Mouse (Mus musculus) forebrain, embryonic 15.5 days (tissue): Measurements from ENCODE around the gene Palm. TPM values are rescaled to one million over a fixed set of nuclear protein-coding genes. Genes with fewer than 3 reads are reported as not detected.

Source experiments
- ATAC-seq: fragments of 200-750 bp; cut with Nextera tagmentation; replicated peaks from 2 replicates; pipeline ENCODE4 v1.8.0; 2017; ENCODE audit warnings: mild to moderate bottlenecking, moderate TSS enrichment, moderate library complexity
- H3K27ac ChIP-seq: fragments of 300-500 bp; sonication (generic); replicated peaks from 2 replicates; pipeline ENCODE4 v1.5.1; 2015; ENCODE audit warnings: mild to moderate bottlenecking, inconsistent platforms
- H3K27me3 ChIP-seq: fragments of 300-500 bp; sonication (generic); 2 replicates; pipeline ENCODE4 v1.6.1; 2015; ENCODE audit warnings: inconsistent platforms
- H3K36me3 ChIP-seq: fragments of 300-500 bp; sonication (generic); 2 replicates; pipeline ENCODE4 v1.6.1; 2015; ENCODE audit warnings: mild to moderate bottlenecking, inconsistent platforms
- H3K4me1 ChIP-seq: fragments of 300-500 bp; sonication (generic); 2 replicates; pipeline ENCODE4 v1.6.1; 2015; ENCODE audit warnings: inconsistent platforms
- H3K4me2 ChIP-seq: fragments of 300-500 bp; sonication (generic); replicated peaks from 2 replicates; pipeline ENCODE4 v1.6.1; 2015; ENCODE audit warnings: mild to moderate bottlenecking, inconsistent platforms
- H3K4me3 ChIP-seq: fragments of 300-500 bp; sonication (generic); 2 replicates; pipeline ENCODE4 v1.5.1; 2015; ENCODE audit warnings: mild to moderate bottlenecking, inconsistent platforms
- H3K9ac ChIP-seq: fragments of 300-500 bp; sonication (generic); replicated peaks from 2 replicates; pipeline ENCODE4 v1.6.1; 2015; ENCODE audit warnings: mild to moderate bottlenecking, inconsistent platforms
- H3K9me3 ChIP-seq: fragments of 300-500 bp; sonication (generic); 2 replicates; pipeline ENCODE4 v1.6.1; 2016; ENCODE audit warnings: inconsistent platforms
- WGBS: fragments of 180-500 bp; shearing (Covaris S2); methylation state at CpG from one replicate; pipeline ENCODE4 v1.1.7; 2015; ENCODE audit warnings: mixed read lengths; 5-methylcytosine and 5-hydroxymethylcytosine counted together
- polyA plus RNA-seq: library from polyadenylated mRNA; unstranded; fragments of >200 nt; fragmentation: Nextera tagmentation; extraction: Ambion mirVana; gene quantifications from 2 replicates; pipeline ENCODE4 v1.2.1, GENCODE M21; 2015

Gene Palm
- polyA plus RNA-seq, 1 experiment from 2014 or later: 325 TPM

- WGBS: under 1% methylated on average over 81 of the region's 83 CpGs
- peak overlapping the region; percentile 91 for H3K4me2 ChIP-seq
- no peaks in the 10 kb centered on the region for H3K27me3 ChIP-seq
- H3K27ac ChIP-seq: peak overlapping the region; percentile 100
- peaks cover 13% of the 10 kb centered on the region for H3K36me3 ChIP-seq
- peaks cover 75% of the 10 kb centered on the region for H3K4me1 ChIP-seq
- peak; percentile 36 for ATAC-seq
- peak overlapping the region; percentile 99 for H3K4me3 ChIP-seq
- peak overlapping the region; percentile 98 for H3K9ac ChIP-seq
- no peaks in the 10 kb centered on the region for H3K9me3 ChIP-seq
Observed at GRCm38 (mm10) chr10:79854801-79855541, 61.6 kb downstream of the Palm start.

- Histone ChIP-seq H3K9me3 (no peaks in the 10 kb centered on the region), H3K4me2 (peak overlapping the region; percentile 91), H3K36me3 (peaks cover 20% of the 10 kb centered on the region), H3K4me3 (peak overlapping the region; percentile 99), H3K27me3 (no peaks in the 10 kb centered on the region), H3K27ac (peak overlapping the region; percentile 100), H3K9ac (peak overlapping the region; percentile 98), H3K4me1 (peaks cover 75% of the 10 kb centered on the region)
- ATAC-seq: no peak
- WGBS: 3% methylated on average over 10 of the region's 10 CpGs
Observed at GRCm38 (mm10) chr10:79855558-79856184, 62.3 kb downstream of the Palm start.

GRCm38 (mm10) chr10:79856280-79856679 lies 62.9 kb downstream of the Palm start:
- no peak for ATAC-seq
- Histone ChIP-seq H3K9ac (peak overlapping the region; percentile 98), H3K4me2 (peak overlapping the region; percentile 91), H3K4me3 (peak overlapping the region; percentile 99), H3K27me3 (no peaks in the 10 kb centered on the region), H3K4me1 (peaks cover 72% of the 10 kb centered on the region), H3K27ac (peak overlapping the region; percentile 100), H3K36me3 (peaks cover 26% of the 10 kb centered on the region), H3K9me3 (no peaks in the 10 kb centered on the region)
- WGBS: 31% methylated on average over 6 of the region's 6 CpGs

- peak overlapping the region; percentile 99 for H3K4me3 ChIP-seq
- H3K4me2 ChIP-seq: peak overlapping the region; percentile 91
- H3K27me3 ChIP-seq: no peaks in the 10 kb centered on the region
- H3K36me3 ChIP-seq: peaks cover 32% of the 10 kb centered on the region
- H3K27ac ChIP-seq: peak overlapping the region; percentile 100
- H3K9me3 ChIP-seq: no peaks in the 10 kb centered on the region
- 44% methylated on average over 7 of the region's 7 CpGs for WGBS
- peaks cover 66% of the 10 kb centered on the region for H3K4me1 ChIP-seq
- peak overlapping the region; percentile 98 for H3K9ac ChIP-seq
- ATAC-seq: no peak
Observed at GRCm38 (mm10) chr10:79856704-79857451, 63.5 kb downstream of the Palm start.

GRCm38 (mm10) chr10:79857452-79857811 lies 64.1 kb downstream of the Palm start:
- Histone ChIP-seq H3K9ac (peak overlapping the region; percentile 98), H3K27ac (peak overlapping the region; percentile 100), H3K36me3 (peaks cover 38% of the 10 kb centered on the region), H3K4me2 (peak overlapping the region; percentile 91), H3K9me3 (no peaks in the 10 kb centered on the region), H3K4me1 (peaks cover 61% of the 10 kb centered on the region), H3K27me3 (no peaks in the 10 kb centered on the region), H3K4me3 (peak overlapping the region; percentile 99)
- WGBS: 16% methylated on average over 4 of the region's 4 CpGs
- ATAC-seq: no peak

GRCm38 (mm10) chr10:79857894-79858293 lies 64.5 kb downstream of the Palm start:
- peaks cover 43% of the 10 kb centered on the region for H3K36me3 ChIP-seq
- WGBS: 67% methylated on average over 2 of the region's 2 CpGs

GRCm38 (mm10) chr10:79858416-79859074 lies 65.2 kb downstream of the Palm start:
- Histone ChIP-seq H3K4me3 (peak overlapping the region; percentile 99), H3K9ac (peak overlapping the region; percentile 98; the same call in 1 of the 2 replicates)

More at GRCm38 (mm10) chr10:79857894-79858293, 64.5 kb downstream of the Palm start:
- no peak for ATAC-seq
- H3K27me3 ChIP-seq: no peaks in the 10 kb centered on the region
- H3K9ac ChIP-seq: peak overlapping the region; percentile 98
- H3K4me2 ChIP-seq: peak overlapping the region; percentile 91
- peaks cover 56% of the 10 kb centered on the region for H3K4me1 ChIP-seq
- peak overlapping the region; percentile 100 for H3K27ac ChIP-seq
- no peaks in the 10 kb centered on the region for H3K9me3 ChIP-seq
- peak overlapping the region; percentile 99 for H3K4me3 ChIP-seq

GRCm38 (mm10) chr10:79859116-79859515 lies 65.7 kb downstream of the Palm start:
- peak overlapping the region; percentile 100; the same call in 1 of the 2 replicates for H3K27ac ChIP-seq
- WGBS: 83% methylated on average over 11 of the region's 11 CpGs
- H3K9ac ChIP-seq: no peak overlapping the region
- no peaks in the 10 kb centered on the region for H3K27me3 ChIP-seq
- H3K9me3 ChIP-seq: no peaks in the 10 kb centered on the region
- H3K4me3 ChIP-seq: no peak overlapping the region
- H3K4me2 ChIP-seq: peak overlapping the region; percentile 91; the same call in 1 of the 2 replicates
- peaks cover 53% of the 10 kb centered on the region for H3K36me3 ChIP-seq
- no peak for ATAC-seq
- peaks cover 47% of the 10 kb centered on the region for H3K4me1 ChIP-seq

More at GRCm38 (mm10) chr10:79858416-79859074, 65.2 kb downstream of the Palm start:
- Histone ChIP-seq H3K9me3 (no peaks in the 10 kb centered on the region), H3K36me3 (peaks cover 49% of the 10 kb centered on the region), H3K4me2 (peak overlapping the region; percentile 91), H3K27me3 (no peaks in the 10 kb centered on the region), H3K4me1 (peaks cover 50% of the 10 kb centered on the region), H3K27ac (peak overlapping the region; percentile 100)
- WGBS: 46% methylated on average over 17 of the region's 17 CpGs
- ATAC-seq: 0 out of 2 replicates have a peak, but pooled peaks have one; percentile 7

- Histone ChIP-seq H3K9me3 (no peaks in the 10 kb centered on the region), H3K4me3 (no peak overlapping the region), H3K27me3 (no peaks in the 10 kb centered on the region), H3K4me2 (no peak overlapping the region), H3K9ac (no peak overlapping the region), H3K4me1 (peaks cover 55% of the 10 kb centered on the region), H3K27ac (0 out of 2 replicates have a peak overlapping the region, but pooled peaks have one; percentile 100), H3K36me3 (peaks cover 60% of the 10 kb centered on the region)
- no peak for ATAC-seq
- 91% methylated on average over 26 of the region's 26 CpGs for WGBS
Observed at GRCm38 (mm10) chr10:79860079-79860911, 66.9 kb downstream of the Palm start.

- 81% methylated on average over 25 of the region's 25 CpGs for WGBS
- no peak overlapping the region for H3K27ac ChIP-seq
- H3K36me3 ChIP-seq: peaks cover 71% of the 10 kb centered on the region
- H3K9ac ChIP-seq: no peak overlapping the region
- peaks cover 48% of the 10 kb centered on the region for H3K4me1 ChIP-seq
- H3K4me2 ChIP-seq: no peak overlapping the region
- no peak overlapping the region for H3K4me3 ChIP-seq
- ATAC-seq: no peak
- H3K27me3 ChIP-seq: no peaks in the 10 kb centered on the region
- no peaks in the 10 kb centered on the region for H3K9me3 ChIP-seq
Observed at GRCm38 (mm10) chr10:79861230-79862048, 68.1 kb downstream of the Palm start.
